Mouse (Mus musculus) liver, postnatal 0 days (tissue): ENCODE measurements around the gene B9d1. TPM values are rescaled to one million over a fixed set of nuclear protein-coding genes. Genes with fewer than 3 reads are reported as not detected.

Source experiments
- ATAC-seq: fragments of 200-750 bp; cut with Nextera tagmentation; 2 replicates; pipeline ENCODE4 v1.8.0; 2017; ENCODE audit warnings: mild to moderate bottlenecking, moderate library complexity
- DNase-seq: peaks from one replicate; pipeline ENCODE4 v3.0.0-alpha.2; 2016
- H3K27ac ChIP-seq: fragments of 300-500 bp; sonication (generic); 2 replicates; pipeline ENCODE4 v1.5.1; 2014; ENCODE audit warnings: antibody characterized with exemption, moderate library complexity, mild to moderate bottlenecking, low read depth
- H3K27me3 ChIP-seq: fragments of 300-500 bp; sonication (generic); 2 replicates; pipeline ENCODE4 v1.6.1; 2014; ENCODE audit warnings: low read length, control low read depth, mixed read lengths; ENCODE audit not compliant: insufficient read depth
- H3K36me3 ChIP-seq: fragments of 300-500 bp; sonication (generic); replicated peaks from 2 replicates; pipeline ENCODE4 v1.6.1; 2014; ENCODE audit warnings: mild to moderate bottlenecking, control low read depth, low read length, moderate library complexity, mixed read lengths; ENCODE audit not compliant: insufficient read depth
- H3K4me1 ChIP-seq: fragments of 300-500 bp; sonication (generic); 2 replicates; pipeline ENCODE4 v1.6.1; 2014; ENCODE audit warnings: antibody characterized with exemption, mild to moderate bottlenecking, control low read depth; ENCODE audit not compliant: insufficient read depth
- H3K4me2 ChIP-seq: fragments of 300-500 bp; sonication (generic); 2 replicates; pipeline ENCODE4 v1.6.1; 2014; ENCODE audit warnings: low read depth, mild to moderate bottlenecking, low read length, moderate library complexity, mixed read lengths
- H3K4me3 ChIP-seq: fragments of 300-500 bp; sonication (generic); 2 replicates; pipeline ENCODE4 v1.5.1; 2014; ENCODE audit warnings: low read depth, low read length
- H3K9ac ChIP-seq: fragments of 300-500 bp; sonication (generic); replicated peaks from 2 replicates; pipeline ENCODE4 v1.6.1; 2014; ENCODE audit warnings: mild to moderate bottlenecking, moderate library complexity
- H3K9me3 ChIP-seq: fragments of 300-500 bp; sonication (generic); 2 replicates; pipeline ENCODE4 v1.6.1; 2016; ENCODE audit warnings: mild to moderate bottlenecking, control low read depth, low read length, mixed read lengths
- CTCF ChIP-seq: sonication (generic); IDR thresholded peaks from 2 replicates; pipeline ENCODE4 v1.5.1; 2016; ENCODE audit warnings: antibody characterized with exemption, low read depth
- EP300 ChIP-seq: IDR thresholded peaks from 2 replicates; pipeline ENCODE4 v1.6.1; 2016; ENCODE audit warnings: antibody characterized with exemption, low read depth, mild to moderate bottlenecking
- WGBS: fragments of 180-500 bp; shearing (Covaris S2); extraction: QIAGEN DNeasy Blood & Tissue Kit; methylation state at CpG from one replicate; pipeline ENCODE4 v1.1.7; 2014; ENCODE audit not compliant: insufficient replicate concordance; 5-methylcytosine and 5-hydroxymethylcytosine counted together
- polyA plus RNA-seq: library from polyadenylated mRNA; unstranded; fragments of >200 nt; fragmentation: Nextera tagmentation; extraction: Ambion mirVana; gene quantifications from 2 replicates; pipeline ENCODE4 v1.2.1, GENCODE M21; 2015

Gene B9d1
- polyA plus RNA-seq, 1 experiment from 2014 or later, result 1.6 TPM

DNA sequence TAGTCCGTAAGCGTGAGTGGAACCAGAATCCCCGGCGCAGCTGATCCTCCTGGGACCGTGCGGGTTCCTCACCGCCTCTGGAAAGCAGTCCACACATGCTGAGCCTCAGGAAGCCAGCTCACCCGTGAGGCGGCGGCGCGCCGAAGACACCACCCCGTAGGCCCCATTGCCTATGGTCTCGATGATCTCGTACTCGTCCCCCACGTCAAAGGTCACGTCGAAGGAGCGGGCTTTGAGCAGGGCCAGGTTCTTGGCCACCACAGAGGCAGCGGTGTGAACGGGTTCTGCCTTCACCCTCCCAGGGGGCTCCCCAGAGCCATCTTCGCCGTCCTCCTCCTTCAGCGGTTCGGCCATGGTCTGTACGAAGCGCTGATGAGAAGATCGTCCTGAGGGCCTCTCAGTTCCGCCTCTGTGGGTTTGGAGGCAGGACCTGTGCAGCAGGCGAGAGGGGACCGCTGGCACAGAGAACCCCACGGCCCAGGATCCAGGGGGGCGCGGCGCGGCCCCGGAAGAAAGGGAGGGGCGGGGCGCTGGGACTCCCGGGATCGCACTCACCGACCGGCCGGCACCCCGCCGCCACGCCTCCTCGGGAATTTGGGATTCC lies 11.3 kb upstream of the B9d1 start:
- WGBS, result 3% methylated on average over 46 of the region's 50 CpGs
- Histone ChIP-seq H3K9ac (peak overlapping the region; percentile 64), H3K9me3 (no peaks in the 10 kb centered on the region), H3K4me2 (peak overlapping the region; percentile 89), H3K4me3 (peak overlapping the region; percentile 68), H3K4me1 (peaks cover 18% of the 10 kb centered on the region; the same call in 1 of the 2 replicates), H3K27ac (peak overlapping the region; percentile 37), H3K36me3 (peaks cover 22% of the 10 kb centered on the region), H3K27me3 (no peaks in the 10 kb centered on the region)
- TF ChIP-seq EP300 (no peak), CTCF (no peak)
- ATAC-seq (peak; percentile 54), DNase-seq (no peak)

DNA sequence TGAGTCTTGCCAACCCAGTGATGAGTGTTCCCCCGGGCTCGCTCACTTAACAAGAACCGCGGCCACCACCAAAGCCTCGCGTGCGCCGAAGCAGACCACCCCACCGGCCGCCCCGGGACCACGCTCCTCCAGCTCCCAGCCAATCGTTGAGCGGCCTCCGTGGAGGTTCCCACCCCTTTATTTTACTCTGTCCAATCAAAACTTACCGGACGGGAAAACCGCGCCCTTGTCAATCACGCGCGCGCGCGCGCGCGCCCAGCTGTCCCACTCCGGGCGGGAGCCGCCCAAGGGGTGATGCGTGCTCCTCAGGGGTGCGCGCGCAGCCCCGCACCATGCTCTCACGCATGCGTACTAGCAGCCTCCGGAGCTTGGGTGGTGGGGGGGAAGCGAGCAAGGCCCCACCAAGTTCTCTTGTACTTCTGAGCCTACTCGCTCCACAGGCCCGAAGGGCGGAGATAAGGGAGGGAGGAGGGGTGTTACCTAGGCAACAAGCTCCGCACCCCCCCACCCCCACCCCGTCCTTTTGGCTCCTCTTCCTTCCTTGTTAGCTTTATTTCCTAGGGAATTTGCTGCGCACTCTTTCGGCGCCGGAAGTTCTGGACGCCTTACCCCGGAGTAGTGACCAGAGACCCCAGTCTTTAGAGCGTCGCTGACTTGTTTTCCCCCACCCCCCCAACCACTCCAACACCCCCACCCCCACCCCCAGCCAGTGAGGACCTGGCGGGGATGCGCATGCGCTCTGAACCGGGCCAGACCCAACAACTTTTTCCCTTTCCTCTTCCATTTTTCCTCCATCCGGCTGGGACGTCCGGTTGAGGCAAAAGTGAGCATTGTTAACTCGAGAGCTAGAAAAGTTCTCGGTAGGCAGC lies 10.6 kb upstream of the B9d1 start, which contains the start of gene Mapk7:
Gene Mapk7, minus strand, starts transcription at position 278 of the 869 bp plus-strand sequence.
- Histone ChIP-seq H3K27ac (peak within 1 kb of the TSS; percentile 76), H3K9me3 (no peaks in the 10 kb centered on the region), H3K36me3 (peaks cover 18% of the 10 kb centered on the region), H3K4me1 (peaks cover 21% of the 10 kb centered on the region; the same call in 1 of the 2 replicates), H3K27me3 (no peaks in the 10 kb centered on the region), H3K9ac (peak within 1 kb of the TSS; percentile 64), H3K4me3 (peak within 1 kb of the TSS; percentile 68), H3K4me2 (peak within 1 kb of the TSS; percentile 89)
- DNase-seq, result peak; percentile 99
- ATAC-seq, result peak; percentile 97
- under 1% methylated on average over 60 of the region's 62 CpGs for WGBS
- TF ChIP-seq EP300, result no peak
- TF ChIP-seq CTCF, result no peak

DNA sequence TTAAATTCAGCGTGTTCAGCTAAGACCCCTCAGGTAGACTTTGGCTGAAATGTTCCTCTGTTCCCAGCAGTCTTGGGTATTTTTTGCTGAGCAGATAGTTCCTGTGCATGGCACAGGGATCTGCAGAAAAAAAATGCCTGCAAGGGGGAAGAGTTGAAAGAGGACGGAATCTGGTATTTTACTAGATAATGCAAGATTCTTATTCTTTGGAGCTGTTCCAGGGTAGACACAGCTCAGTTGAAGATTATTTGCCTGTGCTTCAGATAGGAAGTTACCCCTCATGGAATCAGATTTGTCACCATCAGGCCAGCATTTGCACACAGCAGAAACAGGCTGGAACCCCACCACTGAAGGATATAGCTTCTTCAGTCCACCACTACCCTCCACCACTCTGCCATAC lies 9.4 kb upstream of the B9d1 start:
- DNase-seq, result no peak
- Histone ChIP-seq H3K4me3 (no peak overlapping the region), H3K27ac (no peak overlapping the region), H3K36me3 (peaks cover 12% of the 10 kb centered on the region), H3K9me3 (no peaks in the 10 kb centered on the region), H3K27me3 (no peaks in the 10 kb centered on the region), H3K4me1 (peaks cover 21% of the 10 kb centered on the region; the same call in 1 of the 2 replicates), H3K4me2 (no peak overlapping the region), H3K9ac (no peak overlapping the region)
- WGBS, result 81% methylated on average over 2 of the region's 2 CpGs
- ATAC-seq, result no peak
- TF ChIP-seq EP300 (no peak), CTCF (no peak)

DNA sequence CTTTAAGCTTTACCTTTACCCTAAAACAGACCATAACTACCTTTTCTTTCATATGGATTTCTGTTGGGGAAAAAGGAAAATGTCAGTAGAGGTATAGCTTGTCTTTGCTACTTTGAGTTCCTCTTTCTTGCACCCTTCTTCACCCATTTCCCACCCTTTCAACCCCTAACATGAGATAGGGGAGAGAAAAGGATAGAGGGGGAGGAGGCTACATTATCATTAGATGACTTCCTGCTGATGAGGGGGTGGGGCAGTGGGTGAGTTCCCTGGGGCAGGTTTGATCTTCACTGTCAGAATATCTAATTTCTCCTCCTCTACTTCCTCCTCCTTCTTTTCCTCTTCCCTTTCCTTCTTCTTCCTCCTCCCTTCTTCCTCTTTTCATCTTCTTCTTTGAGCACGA lies 7.5 kb upstream of the B9d1 start:
- 48% methylated on average over 1 of the region's 1 CpGs for WGBS
- peaks cover 21% of the 10 kb centered on the region; the same call in 1 of the 2 replicates for H3K4me1 ChIP-seq
- no peaks in the 10 kb centered on the region for H3K27me3 ChIP-seq
- H3K27ac ChIP-seq, result no peak overlapping the region
- DNase-seq (no peak), ATAC-seq (no peak)
- no peak for TF ChIP-seq CTCF
- no peak for TF ChIP-seq EP300
- H3K4me2 ChIP-seq, result no peak overlapping the region
- no peaks in the 10 kb centered on the region for H3K9me3 ChIP-seq
- no peak overlapping the region for H3K4me3 ChIP-seq
- H3K9ac ChIP-seq, result no peak overlapping the region
- H3K36me3 ChIP-seq, result no peaks in the 10 kb centered on the region

DNA sequence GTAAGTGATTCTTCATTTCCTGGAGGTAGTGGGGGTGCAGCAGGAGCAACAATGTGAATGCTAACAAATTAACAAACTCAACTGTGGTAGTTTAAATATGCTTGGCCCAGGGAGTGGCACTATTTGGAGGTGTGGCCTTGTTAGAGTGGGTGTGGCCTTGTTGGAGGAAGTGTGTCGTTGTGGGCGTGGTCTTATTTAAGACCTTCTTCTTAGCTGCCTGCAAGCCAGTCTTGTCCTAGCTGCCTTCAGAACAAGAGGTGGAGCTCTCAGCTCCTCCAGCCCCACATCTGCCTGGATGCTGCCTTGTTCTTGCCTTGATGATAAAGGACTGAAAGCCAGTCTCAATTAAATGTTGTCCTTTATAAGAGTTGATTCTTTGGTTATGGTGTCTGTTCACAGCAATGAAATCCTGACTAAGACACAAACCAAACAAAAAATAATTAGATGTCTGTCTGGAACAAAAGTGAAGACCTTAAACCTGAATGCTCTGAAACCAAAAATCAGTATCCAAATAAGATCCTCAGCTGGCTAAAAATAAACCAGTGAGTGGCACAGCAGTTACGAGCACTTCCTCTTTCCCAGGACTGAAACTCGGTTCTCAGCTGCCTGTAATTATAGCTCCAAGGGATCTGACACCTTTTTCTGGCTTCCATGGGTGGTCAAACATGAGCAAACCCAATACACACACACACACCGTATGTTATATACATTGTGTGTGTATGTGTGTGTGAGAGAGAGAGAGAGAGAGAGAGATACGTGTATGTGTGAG lies 6.0 kb upstream of the B9d1 start:
- TF ChIP-seq EP300, result no peak
- TF ChIP-seq CTCF, result no peak
- no peaks in the 10 kb centered on the region for H3K36me3 ChIP-seq
- WGBS, result 27% methylated on average over 6 of the region's 6 CpGs
- H3K4me2 ChIP-seq, result no peak overlapping the region
- peaks cover 10% of the 10 kb centered on the region; the same call in 1 of the 2 replicates for H3K4me1 ChIP-seq
- no peak overlapping the region for H3K9ac ChIP-seq
- no peaks in the 10 kb centered on the region for H3K27me3 ChIP-seq
- no peak overlapping the region for H3K27ac ChIP-seq
- no peak for ATAC-seq
- no peak overlapping the region for H3K4me3 ChIP-seq
- no peaks in the 10 kb centered on the region for H3K9me3 ChIP-seq
- no peak for DNase-seq

DNA sequence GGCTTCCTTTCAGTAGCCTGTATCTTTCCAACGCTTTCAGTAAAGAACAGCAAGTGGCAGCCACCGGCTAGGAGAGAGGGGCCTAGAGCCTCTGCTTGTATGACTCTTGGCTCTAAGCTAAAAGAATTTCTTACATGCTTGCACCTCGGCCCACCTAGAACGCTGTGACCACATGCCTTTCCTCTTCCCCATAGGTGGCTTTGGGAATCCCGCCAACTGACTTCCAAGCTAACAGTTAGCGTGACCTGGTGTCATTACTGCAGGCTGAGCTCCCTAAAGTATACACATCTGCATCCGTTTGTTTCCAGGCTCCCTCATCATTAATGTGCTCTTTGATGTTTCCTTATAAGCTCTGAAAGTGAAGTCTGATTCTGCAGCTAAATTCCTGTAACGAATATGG lies 1.0 kb upstream of the B9d1 start:
- no peak for TF ChIP-seq EP300
- no peak for TF ChIP-seq CTCF
- 76% methylated on average over 8 of the region's 8 CpGs for WGBS
- Histone ChIP-seq H3K9ac (no peak overlapping the region), H3K4me3 (no peak overlapping the region), H3K4me2 (no peak overlapping the region), H3K27ac (no peak overlapping the region), H3K36me3 (no peaks in the 10 kb centered on the region), H3K27me3 (no peaks in the 10 kb centered on the region), H3K9me3 (no peaks in the 10 kb centered on the region), H3K4me1 (0 out of 2 replicates have a peak, but pooled peaks cover under 1% of the 10 kb centered on the region)
- DNase-seq (no peak), ATAC-seq (no peak)
